Mouse (Mus musculus) MN1 (cell line): ENCODE measurements around the gene Gpr152.
"Not testable (repeated sequence)": the region's sequence is repeated elsewhere in the genome, so short reads cannot be mapped to it uniquely, and the experiment has no call there.

Source experiments
- DNase-seq: peaks from one replicate; pipeline ENCODE4 v3.0.0-alpha.2; 2016; ENCODE audit warnings: low spot score

The Gpr152 gene

GRCm38 (mm10) chr19:4131075-4131474 is 8.5 kb upstream of the Gpr152 start:
- no peak for DNase-seq

- no peak for DNase-seq
Observed at GRCm38 (mm10) chr19:4131768-4132167, 7.8 kb upstream of the Gpr152 start.

GRCm38 (mm10) chr19:4134354-4134753 is 5.2 kb upstream of the Gpr152 start:
- no peak for DNase-seq

GRCm38 (mm10) chr19:4135229-4135962 is 4.2 kb upstream of the Gpr152 start:
- not testable (repeated sequence) for DNase-seq

- DNase-seq = not testable (repeated sequence)
Observed at GRCm38 (mm10) chr19:4135963-4136345, 3.6 kb upstream of the Gpr152 start.

GRCm38 (mm10) chr19:4136463-4136862 is 3.1 kb upstream of the Gpr152 start:
- DNase-seq = no peak

DNA sequence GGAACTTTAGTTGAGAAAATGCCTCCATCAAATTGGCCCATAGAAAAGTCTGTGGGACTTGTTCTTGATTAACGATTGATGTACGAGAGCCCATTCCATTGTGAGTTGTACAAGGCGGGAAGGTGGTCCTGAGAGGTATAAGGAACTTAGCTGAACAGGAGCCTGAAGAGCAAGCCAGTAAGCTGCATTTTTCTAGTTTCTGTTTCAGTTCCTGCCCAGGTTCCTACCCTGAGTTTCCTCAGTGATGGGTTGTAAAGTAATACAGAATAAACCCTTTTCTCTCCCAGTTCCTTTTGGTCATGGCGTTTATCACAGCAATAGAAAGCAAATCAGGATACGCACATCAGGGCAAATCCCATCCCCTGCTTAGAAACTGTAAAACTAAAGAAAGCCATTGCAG is 1.7 kb upstream of the Gpr152 start:
- DNase-seq = no peak

DNA sequence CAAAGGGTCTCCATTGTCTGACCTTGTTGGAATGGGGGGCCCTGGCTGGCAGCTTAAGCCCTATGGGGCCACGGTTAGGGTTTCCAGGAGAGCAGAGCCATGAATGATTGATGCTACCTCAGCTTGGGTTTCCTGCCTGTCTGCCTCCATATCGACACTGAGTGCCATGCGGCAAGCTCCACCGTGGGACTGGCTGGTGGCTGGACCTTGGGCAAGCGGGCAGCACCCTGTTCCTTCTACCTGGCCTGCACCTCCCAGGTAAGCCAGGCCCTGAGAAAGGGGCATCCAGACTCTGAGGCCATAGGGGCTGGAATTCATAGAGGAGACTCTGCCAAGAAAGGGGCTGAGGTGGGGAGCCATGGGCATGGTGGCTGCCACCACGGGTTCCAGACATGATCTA is 560 bp downstream of the Gpr152 start:
- no peak for DNase-seq

DNA sequence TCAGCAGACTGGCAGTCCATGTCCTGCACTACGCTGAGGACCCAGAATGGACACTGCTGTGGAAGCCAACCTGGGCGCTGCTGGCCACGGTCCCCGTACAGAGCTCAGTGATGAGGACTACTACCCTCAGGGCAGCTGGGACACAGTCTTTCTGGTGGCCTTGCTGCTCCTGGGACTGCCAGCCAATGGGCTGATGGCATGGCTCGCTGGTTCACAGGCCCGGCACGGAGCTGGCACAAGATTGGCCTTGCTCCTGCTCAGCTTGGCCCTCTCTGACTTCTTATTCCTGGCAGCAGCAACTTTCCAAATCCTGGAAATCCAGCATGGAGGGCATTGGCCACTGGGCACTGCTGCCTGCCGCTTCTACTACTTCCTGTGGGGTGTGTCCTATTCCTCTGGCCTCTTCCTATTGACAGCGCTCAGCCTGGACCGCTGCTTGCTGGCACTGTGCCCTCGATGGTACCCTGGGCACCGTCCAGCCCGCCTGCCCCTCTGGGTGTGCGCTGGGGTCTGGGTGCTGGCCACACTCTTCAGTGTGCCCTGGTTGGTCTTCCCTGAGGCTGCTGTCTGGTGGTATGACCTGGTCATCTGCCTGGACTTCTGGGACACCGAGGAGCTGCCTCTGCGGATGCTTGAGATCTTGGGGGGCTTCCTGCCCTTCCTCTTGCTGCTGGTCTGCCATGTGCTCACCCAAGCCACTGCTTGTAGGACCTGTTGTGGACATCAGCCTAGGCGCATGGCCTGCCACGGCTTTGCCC is 3.0 kb downstream of the Gpr152 start:
- DNase-seq = no peak

- DNase-seq = no peak
Observed at GRCm38 (mm10) chr19:4143759-4144268, 4.2 kb downstream of the Gpr152 start, which contains the start of gene Cabp4. TSS of gene Cabp4 (minus strand) at chr19:4144033.

DNA sequence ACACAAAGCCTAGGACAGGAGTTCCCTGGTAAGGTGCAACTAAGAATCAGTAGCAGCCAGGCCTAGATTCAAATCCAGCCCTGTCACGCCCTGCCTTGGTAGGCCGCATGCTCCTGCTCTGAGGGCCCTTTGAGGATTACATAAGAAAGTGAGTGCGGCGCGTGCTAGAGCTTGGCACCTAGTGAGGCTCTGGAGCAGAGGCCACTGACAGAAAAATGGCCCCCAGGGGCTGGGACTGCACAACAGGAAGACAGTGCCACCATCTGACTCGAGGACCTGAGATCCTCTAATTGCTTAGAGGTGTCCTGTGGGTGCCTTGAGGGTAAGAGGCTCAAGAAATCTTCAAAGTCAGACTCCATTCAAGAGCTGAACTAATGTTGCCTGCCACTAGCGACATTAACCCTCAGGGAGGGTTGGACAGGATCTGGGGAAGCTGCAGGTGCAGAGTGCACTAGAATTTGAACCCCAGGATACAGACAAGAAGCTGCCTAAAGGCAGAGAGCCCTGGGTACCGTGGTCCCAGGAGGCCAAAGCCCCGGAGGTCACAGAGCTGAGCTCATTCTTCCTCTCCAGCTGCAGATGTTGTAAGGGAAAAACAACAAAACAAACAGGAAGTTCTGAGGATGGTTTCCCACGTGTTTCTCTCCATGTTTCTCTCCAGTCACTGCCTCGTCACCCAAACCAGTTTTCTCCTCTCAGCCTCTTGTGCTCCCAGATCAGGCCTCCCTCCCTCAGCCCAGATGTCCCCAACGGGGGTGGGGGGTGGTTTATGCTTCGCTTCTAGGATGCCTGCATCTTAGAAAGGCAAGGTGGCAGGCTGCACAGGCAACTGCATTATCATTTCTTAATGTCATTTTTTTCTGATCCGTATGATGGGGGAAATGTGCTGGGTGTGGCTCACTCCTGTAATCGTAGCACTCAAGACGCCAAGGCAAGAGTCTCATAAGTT is 5.2 kb downstream of the Gpr152 start:
- no peak for DNase-seq

GRCm38 (mm10) chr19:4145936-4146335 is 6.3 kb downstream of the Gpr152 start:
- DNase-seq = no peak

GRCm38 (mm10) chr19:4146366-4147021 is 6.9 kb downstream of the Gpr152 start:
- no peak for DNase-seq

DNA sequence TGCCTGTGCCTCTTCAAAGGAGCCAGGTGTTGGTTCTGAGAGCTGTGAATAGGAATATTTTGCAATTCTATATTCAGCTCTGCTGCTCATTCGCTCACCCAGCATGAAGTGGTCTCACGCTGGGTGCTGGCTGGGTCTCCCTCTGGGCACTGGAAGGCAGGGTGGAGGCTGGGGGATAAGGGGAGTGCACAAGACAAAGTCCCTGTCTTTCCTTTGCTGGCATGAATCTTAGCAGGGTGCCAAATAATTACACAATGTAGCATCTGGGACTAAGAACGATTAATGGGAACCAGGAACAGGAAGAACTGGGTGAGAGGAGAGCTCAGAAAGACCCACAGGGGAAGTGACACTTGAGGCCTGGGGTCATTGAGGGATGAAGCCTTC is 7.4 kb downstream of the Gpr152 start:
- DNase-seq = no peak

GRCm38 (mm10) chr19:4147782-4148490 is 8.3 kb downstream of the Gpr152 start:
- DNase-seq = no peak

- peak; percentile 89 for DNase-seq
Observed at GRCm38 (mm10) chr19:4148491-4148806, 8.9 kb downstream of the Gpr152 start, which contains the start of gene Coro1b. TSS of gene Coro1b (plus strand) at chr19:4148619.

DNA sequence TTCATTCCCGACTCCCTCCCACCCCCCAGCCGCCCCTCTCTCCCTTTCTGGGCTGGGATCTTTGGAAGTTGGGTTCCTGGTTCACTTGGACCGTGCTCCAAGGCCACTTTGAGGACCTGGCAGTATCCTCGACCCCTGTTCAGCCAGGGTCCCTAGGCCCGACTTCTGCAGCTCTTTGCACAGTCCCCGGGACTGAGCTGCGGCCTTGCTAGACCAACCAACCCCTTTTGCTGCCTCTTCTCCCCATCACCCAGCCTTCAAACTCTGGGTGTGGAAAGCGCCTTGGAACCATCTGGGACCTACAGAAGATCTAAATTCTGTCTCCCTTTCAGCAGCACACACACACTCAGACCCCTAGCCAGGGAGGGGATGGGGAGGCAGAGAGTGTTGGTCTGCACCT is 9.2 kb downstream of the Gpr152 start:
- no peak for DNase-seq

DNA sequence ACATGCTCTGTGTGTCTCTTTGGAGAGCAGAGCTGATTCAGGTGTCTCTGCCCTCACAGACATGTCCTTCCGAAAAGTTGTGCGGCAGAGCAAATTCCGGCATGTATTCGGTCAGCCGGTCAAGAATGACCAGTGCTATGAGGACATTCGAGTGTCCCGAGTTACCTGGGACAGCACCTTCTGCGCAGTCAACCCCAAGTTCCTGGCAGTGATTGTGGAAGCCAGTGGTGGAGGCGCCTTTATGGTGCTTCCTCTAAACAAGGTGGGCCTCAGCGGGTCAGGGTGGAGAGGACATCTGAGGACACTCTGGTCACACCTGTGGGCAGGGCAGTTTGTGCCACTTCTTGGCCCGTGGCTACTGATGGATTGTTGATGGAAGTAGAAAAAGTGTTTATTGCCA is 9.7 kb downstream of the Gpr152 start:
- no peak for DNase-seq

GRCm38 (mm10) chr19:4149764-4150461 is 10.3 kb downstream of the Gpr152 start:
- no peak for DNase-seq
